Mouse (Mus musculus) heart, embryonic 12.5 days (tissue): ENCODE measurements around the gene Cdkal1. TPM values are rescaled to one million over a fixed set of nuclear protein-coding genes. Genes with fewer than 3 reads are reported as not detected.

Experiments used
- ATAC-seq: fragments of 200-750 bp; cut with Nextera tagmentation; 2 replicates; pipeline ENCODE4 v1.8.0; 2017; ENCODE audit warnings: moderate TSS enrichment, moderate library complexity; ENCODE audit not compliant: insufficient number of reproducible peaks, low FRiP score
- H3K27ac ChIP-seq: fragments of 300-500 bp; sonication (generic); 2 replicates; pipeline ENCODE4 v1.5.1; 2016; ENCODE audit warnings: mild to moderate bottlenecking, moderate library complexity; ENCODE audit not compliant: poor library complexity, severe bottlenecking
- H3K27me3 ChIP-seq: fragments of 300-500 bp; sonication (generic); replicated peaks from 2 replicates; pipeline ENCODE4 v1.6.1; 2016; ENCODE audit warnings: mild to moderate bottlenecking, moderate library complexity
- H3K36me3 ChIP-seq: fragments of 300-500 bp; sonication (generic); 2 replicates; pipeline ENCODE4 v1.6.1; 2016; ENCODE audit warnings: mild to moderate bottlenecking, moderate library complexity
- H3K4me1 ChIP-seq: fragments of 300-500 bp; sonication (generic); replicated peaks from 2 replicates; pipeline ENCODE4 v1.6.1; 2016; ENCODE audit warnings: mild to moderate bottlenecking
- H3K4me2 ChIP-seq: fragments of 300-500 bp; sonication (generic); 2 replicates; pipeline ENCODE4 v1.6.1; 2016; ENCODE audit warnings: mild to moderate bottlenecking, moderate library complexity
- H3K4me3 ChIP-seq: fragments of 300-500 bp; sonication (generic); 2 replicates; pipeline ENCODE4 v1.5.1; 2016; ENCODE audit warnings: mild to moderate bottlenecking
- H3K9ac ChIP-seq: fragments of 300-500 bp; sonication (generic); 2 replicates; pipeline ENCODE4 v1.6.1; 2016; ENCODE audit warnings: mild to moderate bottlenecking, moderate library complexity
- H3K9me3 ChIP-seq: fragments of 300-500 bp; sonication (generic); replicated peaks from 2 replicates; pipeline ENCODE4 v1.6.1; 2016; ENCODE audit warnings: mild to moderate bottlenecking, moderate library complexity
- WGBS: fragments of 180-500 bp; shearing (Covaris S2); methylation state at CpG from one replicate; pipeline ENCODE4 v1.1.7; 2016; 5-methylcytosine and 5-hydroxymethylcytosine counted together
- polyA plus RNA-seq: library from polyadenylated mRNA; unstranded; fragments of >200 nt; fragmentation: Nextera tagmentation; extraction: Ambion mirVana; gene quantifications from 2 replicates; pipeline ENCODE4 v1.2.1, GENCODE M21; 2016

Cdkal1 gene
- polyA plus RNA-seq, 1 experiment from 2014 or later = 25.9 TPM

DNA sequence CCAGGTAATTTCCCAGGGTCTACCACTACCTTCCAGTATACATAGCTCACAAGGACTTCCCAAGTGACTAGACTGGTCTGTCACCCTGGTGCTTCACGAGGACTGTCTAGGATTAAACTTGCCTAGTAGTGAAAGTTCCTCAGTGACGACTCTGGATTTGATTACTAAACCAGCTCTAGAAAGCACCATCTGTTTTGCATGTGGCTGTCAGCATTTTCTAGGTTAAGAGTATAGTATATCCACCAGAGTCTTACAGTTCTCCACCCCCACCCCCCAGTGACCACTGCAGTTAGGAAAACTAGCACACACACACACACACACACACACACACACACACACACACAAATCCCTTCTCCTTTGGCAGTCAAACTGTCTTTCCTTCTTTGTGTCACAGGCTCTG is 670.9 kb downstream of the Cdkal1 start:
- H3K9ac ChIP-seq = no peak overlapping the region
- no peaks in the 10 kb centered on the region for H3K27me3 ChIP-seq
- H3K9me3 ChIP-seq = no peaks in the 10 kb centered on the region
- no peak overlapping the region for H3K4me3 ChIP-seq
- no peak overlapping the region for H3K27ac ChIP-seq
- ATAC-seq = no peak
- H3K4me1 ChIP-seq = peaks cover 27% of the 10 kb centered on the region
- WGBS = 70% methylated on average over 2 of the region's 2 CpGs
- H3K4me2 ChIP-seq = no peak overlapping the region
- H3K36me3 ChIP-seq = no peaks in the 10 kb centered on the region

DNA sequence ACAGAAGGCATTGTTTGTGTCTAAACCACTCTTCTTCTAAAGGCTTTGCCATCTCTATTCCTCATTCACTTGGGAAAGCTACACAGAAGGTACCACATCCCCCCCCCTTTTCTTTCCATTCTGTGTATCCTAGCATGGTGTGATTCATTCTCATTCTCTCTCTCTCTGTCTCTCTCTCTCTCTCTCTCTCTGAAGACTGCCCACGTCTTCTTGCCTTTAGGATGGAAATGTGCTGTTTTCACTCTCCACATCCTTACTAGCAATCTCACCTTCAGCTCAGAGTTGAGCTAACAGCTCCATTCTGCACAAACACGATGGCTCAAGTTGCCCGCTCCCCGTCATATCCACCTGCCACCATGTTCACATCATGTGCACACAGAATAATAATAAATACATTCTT is 675.6 kb downstream of the Cdkal1 start:
- 90% methylated on average over 4 of the region's 4 CpGs for WGBS

DNA sequence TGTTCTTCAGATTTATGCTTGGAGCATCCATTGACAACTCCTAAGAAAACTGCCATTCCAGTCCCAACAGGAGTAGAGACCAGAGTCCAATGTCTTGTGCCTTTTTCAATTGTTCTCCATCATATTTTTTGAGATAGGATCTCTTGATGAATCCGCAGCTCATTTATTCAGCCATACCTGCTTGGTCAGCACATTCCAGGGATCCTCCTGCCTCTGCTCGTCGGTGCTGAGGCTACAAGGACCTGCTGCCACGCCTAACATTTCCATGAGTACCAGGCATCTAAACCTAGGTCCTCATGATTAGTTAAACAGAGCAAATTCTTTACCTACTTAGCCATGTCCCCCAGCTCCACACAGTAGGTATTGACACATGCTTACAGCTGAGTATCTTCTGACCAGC is 676.2 kb downstream of the Cdkal1 start:
- 81% methylated on average over 4 of the region's 4 CpGs for WGBS
- peaks cover 17% of the 10 kb centered on the region for H3K4me1 ChIP-seq
- H3K4me3 ChIP-seq = no peak overlapping the region
- H3K4me2 ChIP-seq = no peak overlapping the region
- H3K9ac ChIP-seq = no peak overlapping the region
- H3K27me3 ChIP-seq = no peaks in the 10 kb centered on the region
- no peaks in the 10 kb centered on the region for H3K36me3 ChIP-seq
- H3K27ac ChIP-seq = no peak overlapping the region
- H3K9me3 ChIP-seq = no peaks in the 10 kb centered on the region
- no peak for ATAC-seq

More for the DNA sequence above, 675.6 kb downstream of the Cdkal1 start:
- Histone ChIP-seq H3K4me1 (peaks cover 18% of the 10 kb centered on the region), H3K27ac (no peak overlapping the region), H3K9ac (no peak overlapping the region), H3K4me2 (no peak overlapping the region), H3K4me3 (no peak overlapping the region), H3K27me3 (no peaks in the 10 kb centered on the region), H3K9me3 (no peaks in the 10 kb centered on the region), H3K36me3 (no peaks in the 10 kb centered on the region)
- ATAC-seq = no peak

DNA sequence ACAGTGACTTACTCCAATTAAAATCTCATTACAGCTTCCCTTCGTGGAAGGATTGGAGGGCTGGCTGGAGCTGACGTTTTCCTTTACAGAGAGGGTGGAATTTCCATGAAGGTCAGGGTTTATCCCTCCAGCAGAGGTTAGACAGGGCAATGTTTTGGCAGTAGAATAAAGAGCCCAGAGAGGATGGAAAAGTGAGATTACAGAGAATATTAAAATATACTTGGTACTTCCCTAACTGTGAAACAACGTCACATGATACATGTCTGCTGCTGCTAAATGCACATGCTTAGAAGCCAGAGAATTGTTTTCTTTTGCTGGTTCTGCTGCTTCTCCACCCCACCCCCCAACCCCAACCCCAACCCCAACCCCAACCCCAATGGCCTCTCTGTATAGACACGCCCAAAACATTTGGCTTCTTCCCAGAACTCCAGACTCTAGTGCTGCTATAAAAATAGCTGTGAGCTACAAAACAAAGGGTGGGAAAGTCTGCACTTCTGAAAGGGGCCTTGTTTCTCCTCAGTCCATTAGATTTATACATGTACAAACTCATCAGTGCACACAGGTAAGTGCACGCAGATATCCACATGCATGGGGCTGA is 677.5 kb downstream of the Cdkal1 start:
- no peak overlapping the region for H3K9ac ChIP-seq
- ATAC-seq = peak; percentile 83
- no peaks in the 10 kb centered on the region for H3K27me3 ChIP-seq
- H3K4me1 ChIP-seq = peaks cover 15% of the 10 kb centered on the region
- H3K4me2 ChIP-seq = 0 out of 2 replicates have a peak overlapping the region, but pooled peaks have one; percentile 12
- peak overlapping the region; percentile 53 for H3K27ac ChIP-seq
- 32% methylated on average over 5 of the region's 5 CpGs for WGBS
- H3K9me3 ChIP-seq = no peaks in the 10 kb centered on the region
- H3K36me3 ChIP-seq = no peaks in the 10 kb centered on the region
- H3K4me3 ChIP-seq = no peak overlapping the region

DNA sequence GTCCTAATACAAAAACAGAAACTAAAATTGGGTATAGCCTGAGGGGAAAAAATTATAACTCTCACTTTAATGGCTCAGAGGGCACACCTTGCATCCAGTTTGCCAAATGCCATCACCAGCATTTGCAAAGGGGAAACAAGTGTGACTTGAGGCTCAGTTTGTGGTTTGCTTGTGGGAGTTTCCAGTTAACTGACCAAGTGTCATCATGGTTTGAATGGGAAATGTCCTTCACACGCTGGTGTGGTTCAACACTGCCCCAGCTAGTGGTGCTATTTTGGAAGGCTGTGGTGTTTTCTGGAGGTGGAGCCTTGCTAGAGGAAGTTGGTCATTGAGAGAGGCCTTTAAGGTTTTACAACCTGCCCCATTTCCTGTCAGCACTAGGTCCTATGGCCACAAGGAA is 686.1 kb downstream of the Cdkal1 start:
- no peak for ATAC-seq
- H3K4me3 ChIP-seq = no peak overlapping the region
- H3K36me3 ChIP-seq = no peaks in the 10 kb centered on the region
- WGBS = 44% methylated on average over 1 of the region's 1 CpGs
- H3K9me3 ChIP-seq = no peaks in the 10 kb centered on the region
- H3K4me2 ChIP-seq = no peak overlapping the region
- no peaks in the 10 kb centered on the region for H3K4me1 ChIP-seq
- no peak overlapping the region for H3K27ac ChIP-seq
- no peak overlapping the region for H3K9ac ChIP-seq
- H3K27me3 ChIP-seq = no peaks in the 10 kb centered on the region

DNA sequence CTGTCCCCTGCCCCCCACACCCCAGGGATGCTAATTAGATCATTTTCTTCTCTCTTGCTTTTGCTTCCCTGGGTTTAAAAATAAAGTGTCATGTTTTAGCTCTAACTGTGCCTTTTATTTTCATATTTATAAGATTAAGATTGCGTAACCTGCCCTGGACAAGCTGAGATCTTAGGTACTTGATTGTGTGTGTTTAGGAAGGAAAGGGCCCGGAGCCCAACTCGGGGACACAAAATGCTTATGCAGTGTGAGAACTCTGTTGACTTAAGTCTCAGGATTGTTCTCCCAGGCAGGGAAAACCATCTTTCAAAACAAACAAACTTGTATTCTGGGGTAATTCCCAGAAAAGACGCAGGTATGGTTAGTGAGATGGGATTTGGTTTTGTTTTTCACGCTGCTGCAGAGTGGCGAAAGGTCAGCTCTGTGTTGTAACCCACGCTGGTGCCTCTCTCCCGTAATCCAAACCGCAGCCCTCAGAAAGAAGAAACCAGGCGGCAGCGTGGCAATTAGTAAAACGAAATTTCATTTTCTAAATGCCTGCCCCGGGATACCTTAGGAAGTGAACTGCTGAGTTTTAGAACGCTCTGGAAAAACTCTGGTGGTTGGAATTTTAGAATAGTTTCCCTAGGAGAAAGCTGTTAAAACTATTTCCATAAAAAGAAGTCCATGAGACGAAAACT is 690.5 kb downstream of the Cdkal1 start:
- no peaks in the 10 kb centered on the region for H3K4me1 ChIP-seq
- no peaks in the 10 kb centered on the region for H3K36me3 ChIP-seq
- 59% methylated on average over 15 of the region's 15 CpGs for WGBS
- H3K4me2 ChIP-seq = no peak overlapping the region
- no peaks in the 10 kb centered on the region for H3K9me3 ChIP-seq
- H3K4me3 ChIP-seq = no peak overlapping the region
- H3K27me3 ChIP-seq = no peaks in the 10 kb centered on the region
- H3K27ac ChIP-seq = no peak overlapping the region
- ATAC-seq = no peak
- H3K9ac ChIP-seq = no peak overlapping the region

DNA sequence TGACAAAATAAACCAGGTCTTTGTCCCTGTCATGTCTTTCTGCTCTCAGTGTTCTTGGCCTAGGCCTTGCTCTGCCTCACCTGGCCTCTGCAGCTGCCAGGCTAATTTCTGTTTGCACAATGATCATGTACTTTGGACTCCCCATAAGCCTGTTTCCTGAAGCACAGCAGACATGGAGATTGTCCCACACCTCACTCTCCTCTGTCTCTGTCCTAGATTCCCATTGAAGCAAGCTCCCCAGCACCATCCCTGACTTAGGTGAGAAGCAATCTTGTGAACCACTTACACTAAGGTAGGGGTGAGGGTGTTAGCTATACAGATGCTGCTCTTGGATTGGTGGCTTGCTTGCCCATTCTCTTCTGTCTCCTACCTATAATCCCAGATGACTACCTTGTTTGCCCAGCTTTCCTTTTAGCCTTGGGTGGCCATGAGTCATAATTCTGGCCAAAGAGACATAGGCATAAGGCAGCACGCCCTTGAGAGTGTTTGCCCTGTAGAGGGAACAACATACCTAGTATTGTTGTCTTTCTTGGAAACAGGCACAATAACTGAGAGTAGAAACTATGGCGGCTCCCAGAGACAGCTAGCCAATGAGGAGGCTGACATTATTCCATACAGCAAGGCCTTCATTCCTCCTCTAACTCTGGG is 692.5 kb downstream of the Cdkal1 start:
- 0 out of 2 replicates have a peak, but pooled peaks cover under 1% of the 10 kb centered on the region for H3K4me1 ChIP-seq
- H3K4me2 ChIP-seq = no peak overlapping the region
- no peaks in the 10 kb centered on the region for H3K9me3 ChIP-seq
- H3K36me3 ChIP-seq = no peaks in the 10 kb centered on the region
- H3K4me3 ChIP-seq = no peak overlapping the region
- 82% methylated on average over 2 of the region's 2 CpGs for WGBS
- H3K27me3 ChIP-seq = no peaks in the 10 kb centered on the region
- no peak overlapping the region for H3K27ac ChIP-seq
- no peak overlapping the region for H3K9ac ChIP-seq
- no peak for ATAC-seq

DNA sequence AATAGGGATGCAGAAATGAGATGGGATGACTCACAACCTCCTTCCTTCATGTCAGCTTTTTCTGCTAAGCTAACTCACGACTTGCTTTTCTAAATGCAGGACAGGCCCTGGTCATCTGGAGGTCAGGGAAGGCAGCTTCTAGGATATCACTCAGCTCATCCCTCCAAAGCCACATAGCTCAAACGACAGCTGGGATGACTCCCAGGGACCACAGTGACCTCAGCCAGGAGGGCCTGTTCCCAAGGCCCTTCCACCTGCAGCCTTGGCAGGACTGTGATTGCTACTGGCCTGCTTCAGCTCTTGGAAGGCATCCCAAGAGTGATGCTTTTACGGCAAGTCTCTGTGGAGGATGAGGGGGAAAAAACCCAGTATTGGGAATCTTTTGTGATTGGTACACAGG is 693.0 kb downstream of the Cdkal1 start:
- Histone ChIP-seq H3K4me2 (no peak overlapping the region), H3K9ac (no peak overlapping the region), H3K4me3 (no peak overlapping the region), H3K27me3 (no peaks in the 10 kb centered on the region), H3K4me1 (0 out of 2 replicates have a peak, but pooled peaks cover 6% of the 10 kb centered on the region), H3K36me3 (no peaks in the 10 kb centered on the region), H3K9me3 (no peaks in the 10 kb centered on the region), H3K27ac (no peak overlapping the region)
- ATAC-seq = no peak
- 48% methylated on average over 3 of the region's 3 CpGs for WGBS

DNA sequence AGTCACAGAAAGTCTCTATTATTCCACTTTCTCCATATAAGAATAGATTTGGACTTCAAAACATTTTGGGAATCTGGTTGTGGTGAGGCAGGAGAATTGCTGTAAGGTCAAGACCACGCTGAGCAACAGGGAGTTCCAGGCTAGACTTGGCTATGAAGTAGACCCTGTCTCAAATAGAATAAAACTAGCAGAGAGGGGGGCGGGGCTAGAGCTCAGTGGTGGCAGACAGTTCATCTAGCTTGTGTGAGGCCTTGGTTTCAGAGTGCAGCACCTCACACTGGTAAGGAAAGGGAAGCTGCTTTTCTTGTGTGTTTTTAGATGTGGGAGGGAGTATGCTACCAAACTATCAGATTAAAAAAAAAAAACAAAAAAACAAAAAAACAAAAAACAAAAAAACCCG is 694.0 kb downstream of the Cdkal1 start:
- Histone ChIP-seq H3K27me3 (no peaks in the 10 kb centered on the region), H3K9ac (no peak overlapping the region), H3K27ac (no peak overlapping the region), H3K4me2 (no peak overlapping the region), H3K9me3 (no peaks in the 10 kb centered on the region), H3K36me3 (no peaks in the 10 kb centered on the region), H3K4me1 (peaks cover 6% of the 10 kb centered on the region; the same call in 1 of the 2 replicates), H3K4me3 (no peak overlapping the region)
- no peak for ATAC-seq
- 79% methylated on average over 3 of the region's 3 CpGs for WGBS

DNA sequence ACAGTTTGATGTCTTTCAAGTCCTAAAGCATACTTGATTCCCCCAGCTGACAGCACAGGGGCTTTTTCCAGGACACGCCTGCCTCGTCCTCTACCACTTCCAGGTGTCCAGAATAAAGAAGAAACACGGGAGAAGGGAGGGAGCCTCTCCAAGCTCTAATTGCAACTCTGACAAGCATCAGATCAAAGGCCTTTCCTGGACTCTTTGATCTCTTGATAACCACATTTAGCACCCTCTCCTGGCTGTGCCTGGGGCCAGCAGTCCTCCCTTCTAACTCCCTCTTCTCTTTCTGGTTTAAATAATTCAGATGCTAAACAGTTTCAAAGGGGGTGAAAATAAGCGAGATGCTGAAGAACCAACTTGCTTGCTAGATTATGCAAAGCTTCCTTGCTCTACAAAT is 698.8 kb downstream of the Cdkal1 start:
- no peak for ATAC-seq
- Histone ChIP-seq H3K4me1 (peaks cover 6% of the 10 kb centered on the region; the same call in 1 of the 2 replicates), H3K27ac (no peak overlapping the region), H3K4me2 (no peak overlapping the region), H3K4me3 (no peak overlapping the region), H3K27me3 (no peaks in the 10 kb centered on the region), H3K9ac (no peak overlapping the region), H3K36me3 (no peaks in the 10 kb centered on the region), H3K9me3 (no peaks in the 10 kb centered on the region)
- WGBS = 24% methylated on average over 4 of the region's 4 CpGs

DNA sequence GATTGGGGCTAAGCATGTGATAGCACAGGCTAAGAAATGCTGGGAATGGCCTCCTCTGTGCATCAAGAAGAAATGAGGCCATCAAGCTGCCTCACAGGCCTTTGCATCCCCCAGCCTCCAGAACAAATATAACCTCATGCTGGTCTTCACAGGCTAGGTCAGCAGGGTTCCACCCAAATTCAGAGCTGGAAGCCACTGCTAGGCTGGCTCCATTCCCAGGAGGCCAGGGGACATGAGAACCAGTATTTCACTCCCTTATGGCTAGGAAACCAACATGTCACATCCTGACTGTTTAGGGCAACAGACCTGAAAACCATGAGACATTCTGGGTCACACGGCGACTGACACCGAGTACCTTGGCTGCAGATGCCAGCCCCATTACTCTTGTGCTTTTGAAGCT is 700.2 kb downstream of the Cdkal1 start:
- Histone ChIP-seq H3K9ac (no peak overlapping the region), H3K27me3 (no peaks in the 10 kb centered on the region), H3K4me1 (peaks cover 6% of the 10 kb centered on the region; the same call in 1 of the 2 replicates), H3K4me3 (no peak overlapping the region), H3K36me3 (no peaks in the 10 kb centered on the region), H3K4me2 (no peak overlapping the region), H3K9me3 (no peaks in the 10 kb centered on the region), H3K27ac (no peak overlapping the region)
- WGBS = 77% methylated on average over 3 of the region's 3 CpGs
- ATAC-seq = no peak
